Mouse (Mus musculus) liver, embryonic 15.5 days (tissue): ENCODE measurements around the gene Tmem256. TPM values are rescaled to one million over a fixed set of nuclear protein-coding genes. Genes with fewer than 3 reads are reported as not detected.

Experiments used
- ATAC-seq: fragments of 200-750 bp; cut with Nextera tagmentation; 2 replicates; pipeline ENCODE4 v1.8.0; 2017; ENCODE audit warnings: moderate number of reproducible peaks, mild to moderate bottlenecking, moderate library complexity; ENCODE audit not compliant: insufficient read depth
- H3K27ac ChIP-seq: fragments of 300-500 bp; sonication (generic); replicated peaks from 2 replicates; pipeline ENCODE4 v1.5.1; 2015; ENCODE audit warnings: mild to moderate bottlenecking, inconsistent platforms
- H3K27me3 ChIP-seq: fragments of 300-500 bp; sonication (generic); 2 replicates; pipeline ENCODE4 v1.6.1; 2015; ENCODE audit warnings: mild to moderate bottlenecking, inconsistent platforms
- H3K36me3 ChIP-seq: fragments of 300-500 bp; sonication (generic); replicated peaks from 2 replicates; pipeline ENCODE4 v1.6.1; 2015; ENCODE audit warnings: moderate library complexity, mild to moderate bottlenecking, inconsistent platforms
- H3K4me1 ChIP-seq: fragments of 300-500 bp; sonication (generic); replicated peaks from 2 replicates; pipeline ENCODE4 v1.6.1; 2015; ENCODE audit warnings: inconsistent platforms
- H3K4me2 ChIP-seq: fragments of 300-500 bp; sonication (generic); 2 replicates; pipeline ENCODE4 v1.6.1; 2015; ENCODE audit warnings: moderate library complexity, mild to moderate bottlenecking, inconsistent platforms
- H3K4me3 ChIP-seq: fragments of 300-500 bp; sonication (generic); replicated peaks from 2 replicates; pipeline ENCODE4 v1.5.1; 2015; ENCODE audit warnings: mild to moderate bottlenecking, inconsistent platforms
- H3K9ac ChIP-seq: fragments of 300-500 bp; sonication (generic); 2 replicates; pipeline ENCODE4 v1.6.1; 2015; ENCODE audit warnings: moderate library complexity, mild to moderate bottlenecking, inconsistent platforms
- H3K9me3 ChIP-seq: fragments of 300-500 bp; sonication (generic); replicated peaks from 2 replicates; pipeline ENCODE4 v1.6.1; 2016; ENCODE audit warnings: inconsistent platforms
- WGBS: fragments of 180-500 bp; shearing (Covaris S2); methylation state at CpG from one replicate; pipeline ENCODE4 v1.1.7; 2015; ENCODE audit warnings: mixed read lengths; ENCODE audit not compliant: insufficient replicate concordance; 5-methylcytosine and 5-hydroxymethylcytosine counted together
- polyA plus RNA-seq: library from polyadenylated mRNA; unstranded; fragments of >200 nt; fragmentation: Nextera tagmentation; extraction: Ambion mirVana; gene quantifications from 2 replicates; pipeline ENCODE4 v1.2.1, GENCODE M21; 2015

The Tmem256 gene
- polyA plus RNA-seq, 1 experiment from 2014 or later = 387 TPM

GRCm38 (mm10) chr11:69876186-69876585, 37.9 kb downstream of the Tmem256 start:
- H3K27me3 ChIP-seq = 0 out of 2 replicates have a peak, but pooled peaks cover 3% of the 10 kb centered on the region
- no peak overlapping the region for H3K4me3 ChIP-seq
- 0 out of 2 replicates have a peak overlapping the region, but pooled peaks have one; percentile 12 for H3K9ac ChIP-seq
- H3K36me3 ChIP-seq = no peaks in the 10 kb centered on the region
- ATAC-seq = no peak
- H3K27ac ChIP-seq = peak overlapping the region; percentile 61; the same call in 1 of the 2 replicates
- WGBS = 27% methylated on average over 7 of the region's 7 CpGs
- 0 out of 2 replicates have a peak overlapping the region, but pooled peaks have one; percentile 50 for H3K4me2 ChIP-seq
- no peaks in the 10 kb centered on the region for H3K9me3 ChIP-seq
- peaks cover 71% of the 10 kb centered on the region for H3K4me1 ChIP-seq

GRCm38 (mm10) chr11:69876867-69877266, 38.6 kb downstream of the Tmem256 start:
- peak; percentile 19; the same call in 1 of the 2 replicates for ATAC-seq
- Histone ChIP-seq H3K27ac (peak overlapping the region; percentile 61; the same call in 1 of the 2 replicates), H3K36me3 (no peaks in the 10 kb centered on the region), H3K27me3 (0 out of 2 replicates have a peak, but pooled peaks cover 3% of the 10 kb centered on the region), H3K4me3 (no peak overlapping the region), H3K4me2 (peak overlapping the region; percentile 50), H3K9ac (no peak overlapping the region), H3K4me1 (peaks cover 78% of the 10 kb centered on the region), H3K9me3 (no peaks in the 10 kb centered on the region)
- 2% methylated on average over 12 of the region's 12 CpGs for WGBS

- H3K9ac ChIP-seq = no peak within 1 kb of the TSS
- no peak for ATAC-seq
- peak within 1 kb of the TSS; percentile 97 for H3K4me2 ChIP-seq
- H3K4me1 ChIP-seq = peaks cover 83% of the 10 kb centered on the region
- 76% methylated on average over 11 of the region's 11 CpGs for WGBS
- no peak within 1 kb of the TSS for H3K4me3 ChIP-seq
- H3K27ac ChIP-seq = peak within 1 kb of the TSS; percentile 79
- H3K27me3 ChIP-seq = 0 out of 2 replicates have a peak, but pooled peaks cover 3% of the 10 kb centered on the region
- H3K36me3 ChIP-seq = no peaks in the 10 kb centered on the region
- no peaks in the 10 kb centered on the region for H3K9me3 ChIP-seq
Observed at GRCm38 (mm10) chr11:69877878-69878277, 39.6 kb downstream of the Tmem256 start, which contains the start of gene Tmem95. Tmem95 (minus strand) TSS chr11:69878018.

GRCm38 (mm10) chr11:69878399-69878798, 40.1 kb downstream of the Tmem256 start:
- Histone ChIP-seq H3K27me3 (0 out of 2 replicates have a peak, but pooled peaks cover 3% of the 10 kb centered on the region), H3K9ac (no peak overlapping the region), H3K36me3 (no peaks in the 10 kb centered on the region), H3K4me2 (peak overlapping the region; percentile 97), H3K4me1 (peaks cover 85% of the 10 kb centered on the region), H3K27ac (peak overlapping the region; percentile 79), H3K4me3 (no peak overlapping the region), H3K9me3 (no peaks in the 10 kb centered on the region)
- no peak for ATAC-seq
- 64% methylated on average over 3 of the region's 3 CpGs for WGBS

- ATAC-seq = peak; percentile 56
- H3K4me1 ChIP-seq = peaks cover 90% of the 10 kb centered on the region
- H3K36me3 ChIP-seq = no peaks in the 10 kb centered on the region
- 0 out of 2 replicates have a peak, but pooled peaks cover 3% of the 10 kb centered on the region for H3K27me3 ChIP-seq
- peak overlapping the region; percentile 97 for H3K4me2 ChIP-seq
- no peaks in the 10 kb centered on the region for H3K9me3 ChIP-seq
- no peak overlapping the region for H3K9ac ChIP-seq
- 28% methylated on average over 6 of the region's 6 CpGs for WGBS
- H3K4me3 ChIP-seq = 0 out of 2 replicates have a peak overlapping the region, but pooled peaks have one; percentile 64
- peak overlapping the region; percentile 79 for H3K27ac ChIP-seq
Observed at GRCm38 (mm10) chr11:69878952-69879351, 40.6 kb downstream of the Tmem256 start.

DNA sequence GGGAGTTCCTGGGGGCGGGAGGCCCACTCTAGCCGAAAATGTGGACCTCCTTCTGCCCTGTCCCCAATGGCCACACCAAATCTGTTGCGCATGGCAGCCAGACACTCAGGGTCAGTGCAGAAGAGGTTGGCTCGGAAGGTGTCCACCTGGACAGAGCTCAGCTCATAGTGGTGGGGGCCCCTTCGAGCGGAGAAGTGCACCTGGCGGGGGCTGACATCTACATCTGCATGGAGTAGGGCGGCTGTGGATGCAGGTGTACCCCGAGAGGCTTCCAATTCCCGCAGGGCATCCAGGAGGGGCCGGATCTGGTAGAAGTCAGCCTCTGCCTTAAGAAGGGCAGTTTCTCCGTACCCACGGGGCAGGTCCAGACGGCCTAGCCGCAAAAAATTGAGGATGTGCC, 41.4 kb downstream of the Tmem256 start:
- Histone ChIP-seq H3K27me3 (0 out of 2 replicates have a peak, but pooled peaks cover 3% of the 10 kb centered on the region), H3K4me3 (peak overlapping the region; percentile 64), H3K9me3 (no peaks in the 10 kb centered on the region), H3K4me1 (peaks cover 90% of the 10 kb centered on the region), H3K4me2 (peak overlapping the region; percentile 97), H3K27ac (peak overlapping the region; percentile 79), H3K9ac (no peak overlapping the region; the same call in 1 of the 2 replicates), H3K36me3 (0 out of 2 replicates have a peak, but pooled peaks cover under 1% of the 10 kb centered on the region)
- no peak for ATAC-seq
- WGBS = 76% methylated on average over 15 of the region's 15 CpGs

DNA sequence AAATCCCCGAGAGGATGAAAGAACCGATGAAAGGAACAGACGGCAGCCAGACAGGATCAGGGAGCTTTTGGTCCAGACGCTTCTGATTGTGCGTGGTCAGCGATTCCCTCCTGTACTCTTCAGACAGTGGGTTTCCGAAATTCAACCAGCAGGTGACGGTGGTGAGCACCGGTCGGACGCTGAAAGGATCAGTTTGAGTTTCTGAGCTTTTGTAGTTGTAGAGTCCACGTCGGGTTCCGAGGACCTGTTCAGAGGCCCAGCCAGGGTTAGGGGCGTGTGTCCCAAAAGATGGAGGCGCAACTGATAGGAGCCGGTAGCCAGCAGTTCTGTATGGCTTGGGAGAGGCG, 42.2 kb downstream of the Tmem256 start:
- Histone ChIP-seq H3K27me3 (0 out of 2 replicates have a peak, but pooled peaks cover 3% of the 10 kb centered on the region), H3K4me2 (peak overlapping the region; percentile 97), H3K9me3 (no peaks in the 10 kb centered on the region), H3K27ac (peak overlapping the region; percentile 87), H3K9ac (peak overlapping the region; percentile 64), H3K4me3 (peak overlapping the region; percentile 64), H3K4me1 (peaks cover 92% of the 10 kb centered on the region), H3K36me3 (0 out of 2 replicates have a peak, but pooled peaks cover 7% of the 10 kb centered on the region)
- ATAC-seq = peak; percentile 43
- under 1% methylated on average over 18 of the region's 18 CpGs for WGBS

- peak within 1 kb of the TSS; percentile 64 for H3K9ac ChIP-seq
- H3K27ac ChIP-seq = peak within 1 kb of the TSS; percentile 87
- peak; percentile 76 for ATAC-seq
- H3K4me3 ChIP-seq = peak within 1 kb of the TSS; percentile 64
- under 1% methylated on average over 46 of the region's 46 CpGs for WGBS
- H3K27me3 ChIP-seq = 0 out of 2 replicates have a peak, but pooled peaks cover 3% of the 10 kb centered on the region
- peaks cover 92% of the 10 kb centered on the region for H3K4me1 ChIP-seq
- no peaks in the 10 kb centered on the region for H3K9me3 ChIP-seq
- H3K4me2 ChIP-seq = peak within 1 kb of the TSS; percentile 97
- 0 out of 2 replicates have a peak, but pooled peaks cover 7% of the 10 kb centered on the region for H3K36me3 ChIP-seq
Observed at GRCm38 (mm10) chr11:69880853-69881603, 42.7 kb downstream of the Tmem256 start, which contains the start of gene Kctd11. Kctd11 (minus strand) TSS chr11:69881406.

DNA sequence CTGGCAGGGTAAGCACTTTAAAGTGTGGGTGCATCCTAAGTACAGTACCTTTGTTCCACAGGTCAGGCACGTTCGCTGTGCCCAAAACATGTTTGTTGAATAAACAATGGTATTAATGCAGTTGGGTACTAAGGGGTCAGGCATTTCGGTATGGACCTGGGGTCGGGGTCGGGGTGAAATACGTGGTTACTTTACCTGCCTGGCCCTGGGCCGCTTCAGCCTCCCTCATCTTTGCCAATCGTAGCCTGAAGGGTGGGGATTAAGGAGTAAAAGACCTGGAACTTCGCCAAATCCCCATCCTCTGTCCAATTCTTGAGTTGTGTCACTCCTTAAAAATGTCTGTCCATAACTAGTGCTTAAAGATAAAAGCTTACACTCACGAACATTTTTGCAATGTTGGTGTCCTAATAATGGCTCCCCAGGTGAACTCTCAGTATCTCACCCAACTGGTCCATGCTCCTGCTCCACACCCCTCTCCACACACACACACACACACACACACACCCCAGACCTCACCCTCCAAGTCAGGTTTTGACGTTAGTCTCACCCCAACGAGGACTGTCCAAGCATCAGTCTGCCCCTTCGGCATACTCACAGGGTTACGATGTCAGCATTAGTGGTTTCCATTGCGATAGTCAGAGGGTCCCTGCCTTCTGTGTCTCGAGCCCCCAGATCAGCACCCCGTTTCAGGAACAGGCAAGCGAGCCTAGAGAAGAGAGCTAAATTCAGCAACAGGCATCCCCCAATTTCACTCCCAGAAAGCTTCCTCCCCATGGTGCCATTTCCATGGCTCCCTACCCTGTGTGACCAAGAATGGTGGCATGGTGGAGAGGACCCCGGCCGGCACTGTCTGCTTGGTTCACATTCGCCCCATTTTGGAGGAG, 43.7 kb downstream of the Tmem256 start:
- Histone ChIP-seq H3K9me3 (no peaks in the 10 kb centered on the region), H3K4me1 (peaks cover 92% of the 10 kb centered on the region), H3K4me3 (peak overlapping the region; percentile 64), H3K27ac (peak overlapping the region; percentile 87), H3K9ac (peak overlapping the region; percentile 64), H3K36me3 (0 out of 2 replicates have a peak, but pooled peaks cover 7% of the 10 kb centered on the region), H3K4me2 (peak overlapping the region; percentile 97), H3K27me3 (0 out of 2 replicates have a peak, but pooled peaks cover 2% of the 10 kb centered on the region)
- ATAC-seq = no peak
- WGBS = 67% methylated on average over 21 of the region's 21 CpGs

- peaks cover 92% of the 10 kb centered on the region for H3K4me1 ChIP-seq
- no peaks in the 10 kb centered on the region for H3K27me3 ChIP-seq
- 0 out of 2 replicates have a peak, but pooled peaks cover 7% of the 10 kb centered on the region for H3K36me3 ChIP-seq
- no peak overlapping the region for H3K4me2 ChIP-seq
- no peak overlapping the region for H3K9ac ChIP-seq
- WGBS = 67% methylated on average over 4 of the region's 4 CpGs
- no peak overlapping the region for H3K4me3 ChIP-seq
- H3K27ac ChIP-seq = no peak overlapping the region
- H3K9me3 ChIP-seq = no peaks in the 10 kb centered on the region
- ATAC-seq = no peak
Observed at GRCm38 (mm10) chr11:69883066-69883465, 44.8 kb downstream of the Tmem256 start.
